Mouse (Mus musculus): Measurements from ENCODE around the gene Snurf. TPM values are rescaled to one million over a fixed set of nuclear protein-coding genes. Genes with fewer than 3 reads are reported as not detected.

Gene Snurf
- 100 to 1,000 TPM in 3 of 4 experiments, 10 to 100 TPM in 1; 99.0 to 139 (median 115) TPM for total RNA-seq (2022)

GRCm38 (mm10) chr7:60004606-60005330 is at the start of gene Snurf, which contains the start of gene Gm38393:
Snurf (minus strand) TSS chr7:60005049.
Gm38393 (minus strand) TSS chr7:60005064.
- peak; percentile 36 for DNase-seq

GRCm38 (mm10) chr7:60047481-60048201 is 42.8 kb upstream of the Snurf start:
- no peak for DNase-seq

DNA sequence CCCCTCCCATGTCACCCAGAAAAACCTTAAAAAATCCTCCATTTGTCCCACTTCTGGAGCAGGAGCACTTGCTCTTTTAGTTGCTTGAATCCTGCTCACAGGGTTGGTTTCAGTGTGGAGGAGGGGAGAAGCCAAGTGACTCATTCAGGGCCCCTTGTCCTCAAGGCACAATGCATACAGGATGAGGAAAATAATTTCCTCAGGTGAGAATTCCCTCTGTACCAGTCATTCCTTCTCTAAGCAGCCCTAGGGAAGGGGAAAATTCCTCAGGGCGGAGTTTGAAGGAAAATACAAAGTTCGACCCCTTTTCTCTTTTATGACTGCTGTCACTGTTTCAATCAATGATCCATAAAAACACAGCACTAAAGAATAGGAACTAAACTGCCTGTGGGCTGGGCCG is 8.3 kb upstream of the Snurf start:
- DNase-seq: no peak

DNA sequence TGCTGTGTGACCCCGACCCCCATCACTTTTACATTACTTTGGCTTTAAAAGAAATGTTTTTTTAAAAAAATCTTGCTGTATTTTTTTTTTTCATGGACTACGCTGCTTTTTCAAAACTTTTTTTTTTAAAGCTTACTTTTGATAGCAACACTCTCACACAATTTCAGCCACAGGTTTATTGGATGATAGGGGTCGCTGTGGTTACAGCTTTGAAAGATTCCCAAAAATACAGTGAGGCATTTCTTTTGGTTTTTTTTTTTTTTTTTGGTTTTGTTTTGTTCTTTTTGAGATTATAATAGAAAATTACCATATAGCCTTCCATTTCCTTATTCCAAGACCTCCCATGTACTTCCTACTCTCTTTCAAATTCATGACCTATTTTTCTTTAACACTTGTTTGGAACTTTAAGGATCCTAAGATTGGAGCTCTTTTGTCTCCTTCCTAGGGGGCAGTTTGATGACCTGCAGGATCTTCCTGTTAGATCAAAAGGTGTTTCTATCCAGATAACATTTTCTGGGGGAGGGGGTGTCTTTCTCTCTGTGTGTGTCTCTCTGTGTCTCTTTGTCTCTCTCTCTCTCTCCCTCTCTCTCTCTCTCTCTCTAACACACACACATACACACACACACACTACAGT is 3.0 kb upstream of the Snurf start:
- no peak for DNase-seq

DNA sequence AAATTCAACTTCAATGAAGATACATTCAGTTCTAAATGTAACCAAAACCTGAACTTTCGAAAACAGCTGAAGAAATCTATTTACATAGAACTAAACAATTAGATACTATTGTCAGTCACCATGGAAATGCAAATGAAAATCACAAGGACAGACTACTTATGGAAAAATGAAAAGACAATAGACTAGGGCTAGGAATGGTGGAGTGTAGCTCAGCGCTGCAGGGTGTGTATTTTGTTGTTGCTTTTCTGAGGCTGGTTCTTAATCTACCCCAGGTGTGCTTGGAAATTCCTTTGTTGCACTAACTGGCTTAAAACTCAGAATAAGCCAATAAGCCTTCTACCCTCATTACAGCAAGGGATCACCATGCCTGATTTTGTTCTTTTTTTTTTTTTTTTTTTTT is 1.4 kb upstream of the Snurf start:
- DNase-seq: no peak

GRCm38 (mm10) chr7:60003921-60004605 is 786 bp downstream of the Snurf start:
- no peak for DNase-seq

- DNase-seq: no peak
Measured at GRCm38 (mm10) chr7:60003006-60003865, 1.6 kb downstream of the Snurf start.

GRCm38 (mm10) chr7:59978646-59979045 is 26.2 kb downstream of the Snurf start:
- no peak for DNase-seq

Other genes with a start within 250 kb of the Snurf start
- 1 to 10 TPM; 1.9 to 8.4 (median 5.0) TPM for gene Gm38393, start within 50 bp of the Snurf start, total RNA-seq (2022)
- gene Snrpn, start 135.2 kb upstream of the Snurf start, total RNA-seq (2022): 10 to 100 TPM; 40.1 to 56.6 (median 45.1) TPM

Measured in adrenal gland, adult 8-10 months (tissue).